Mouse (Mus musculus): Measurements from ENCODE around the gene Sash3. TPM values are rescaled to one million over a fixed set of nuclear protein-coding genes. Genes with fewer than 3 reads are reported as not detected.

The Sash3 gene
- polyA plus RNA-seq, 1 experiment, result 0.58 TPM

GRCm38 (mm10) chrX:48136935-48137334, 9.3 kb upstream of the Sash3 start:
- TF ChIP-seq GATA1 (IDR thresholded peaks at IDR 0.05; ENCODE audit: low read length), result no peak

GRCm38 (mm10) chrX:48138011-48138410, 8.2 kb upstream of the Sash3 start:
- no peak for TF ChIP-seq GATA1 (IDR thresholded peaks at IDR 0.05; ENCODE audit: low read length)

DNA sequence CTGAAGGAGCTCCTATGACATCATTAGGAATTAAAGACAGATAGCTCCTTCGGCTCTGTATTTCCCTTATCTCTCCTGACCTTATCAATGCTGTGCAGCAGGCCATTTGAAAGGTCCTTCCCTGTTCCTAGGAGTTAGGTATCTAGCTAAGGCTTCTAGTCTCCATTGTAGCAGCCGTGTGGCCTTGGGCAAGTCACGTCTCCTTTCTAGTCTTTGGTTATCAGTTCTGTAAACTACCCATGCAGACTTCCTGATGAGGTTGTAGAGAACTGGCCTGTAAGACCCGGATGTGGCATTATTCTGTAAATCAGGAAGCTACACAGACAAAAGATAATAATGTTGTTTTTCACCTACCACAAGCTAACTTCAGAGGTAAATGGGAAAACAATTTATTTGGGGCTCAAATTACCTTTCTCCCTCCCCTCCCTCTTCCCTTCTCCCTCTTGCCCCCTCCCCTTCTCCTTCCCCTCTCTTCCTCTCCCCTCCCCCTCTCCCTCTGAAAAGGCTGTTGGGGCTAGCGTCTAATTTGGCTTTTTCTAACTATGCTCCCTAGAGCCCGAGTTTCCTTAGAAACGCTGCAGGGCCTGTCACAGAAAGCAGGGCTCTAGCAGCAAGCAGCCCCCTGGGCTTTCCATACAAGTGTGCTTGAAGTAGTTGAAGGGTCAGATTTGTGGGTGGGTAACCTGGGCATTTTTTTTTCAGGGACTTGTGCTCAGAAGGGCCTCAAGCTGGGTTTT, 7.5 kb upstream of the Sash3 start:
- TF ChIP-seq GATA1 (IDR thresholded peaks at IDR 0.05; ENCODE audit: low read length), result peak; percentile 82

GRCm38 (mm10) chrX:48139368-48140285, 6.6 kb upstream of the Sash3 start:
- TF ChIP-seq GATA1 (IDR thresholded peaks at IDR 0.05; ENCODE audit: low read length), result no peak

DNA sequence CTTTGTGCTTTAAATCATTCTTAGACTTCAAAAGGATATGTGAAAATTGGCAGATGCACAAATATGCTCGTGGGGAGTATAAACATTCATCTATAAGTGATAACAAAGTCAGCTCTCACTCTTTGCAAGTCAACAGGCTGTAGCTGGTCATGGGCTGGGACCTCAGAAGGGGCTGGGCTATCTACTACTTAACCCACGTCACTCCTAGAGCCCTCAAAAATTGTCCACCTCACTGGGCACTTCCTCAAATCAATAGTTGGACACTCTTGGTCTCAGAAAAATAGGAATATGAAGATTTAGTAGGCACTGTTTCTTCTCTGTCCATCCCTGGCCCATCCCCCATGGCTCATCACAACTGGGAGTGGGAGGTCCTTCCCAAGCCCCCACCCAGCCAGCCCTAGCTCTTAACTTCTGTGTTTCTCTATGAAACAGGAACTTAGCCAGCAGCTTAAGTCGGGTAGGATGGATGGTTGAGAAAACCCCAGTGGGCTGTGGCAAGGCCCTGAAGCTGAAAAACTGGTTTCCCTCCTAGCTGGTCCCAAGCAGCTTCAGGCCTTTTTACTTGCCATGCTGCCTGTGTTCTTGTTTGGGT, 5.9 kb upstream of the Sash3 start:
- TF ChIP-seq GATA1 (IDR thresholded peaks at IDR 0.05; ENCODE audit: low read length), result no peak

- peak; percentile 25 for TF ChIP-seq GATA1 (IDR thresholded peaks at IDR 0.05; ENCODE audit: low read length)
Observed at GRCm38 (mm10) chrX:48141481-48141880, 4.8 kb upstream of the Sash3 start.

GRCm38 (mm10) chrX:48143415-48144335, 2.6 kb upstream of the Sash3 start:
- TF ChIP-seq GATA1 (IDR thresholded peaks at IDR 0.05; ENCODE audit: low read length), result no peak

DNA sequence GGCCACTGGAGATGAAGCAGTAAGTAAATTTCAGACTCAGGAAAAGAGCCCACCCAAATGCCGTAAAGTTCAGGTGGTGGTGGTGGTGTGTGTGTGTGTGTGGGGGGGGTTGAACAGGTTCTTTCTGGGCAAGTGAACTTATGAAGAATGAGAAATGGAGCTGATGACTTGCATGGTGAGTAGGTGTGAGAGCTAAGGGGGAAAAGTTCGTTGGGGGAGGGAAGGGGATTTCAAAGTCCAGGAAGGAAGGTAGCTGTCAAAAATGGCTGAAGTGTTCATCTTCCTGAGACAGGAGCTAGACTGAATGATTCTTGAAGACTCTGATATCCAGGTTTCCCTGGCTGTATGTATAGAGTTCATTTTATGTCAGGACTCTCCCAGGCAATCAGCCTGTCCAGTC, 990 bp downstream of the Sash3 start:
- no peak for TF ChIP-seq GATA1 (IDR thresholded peaks at IDR 0.05; ENCODE audit: low read length)

DNA sequence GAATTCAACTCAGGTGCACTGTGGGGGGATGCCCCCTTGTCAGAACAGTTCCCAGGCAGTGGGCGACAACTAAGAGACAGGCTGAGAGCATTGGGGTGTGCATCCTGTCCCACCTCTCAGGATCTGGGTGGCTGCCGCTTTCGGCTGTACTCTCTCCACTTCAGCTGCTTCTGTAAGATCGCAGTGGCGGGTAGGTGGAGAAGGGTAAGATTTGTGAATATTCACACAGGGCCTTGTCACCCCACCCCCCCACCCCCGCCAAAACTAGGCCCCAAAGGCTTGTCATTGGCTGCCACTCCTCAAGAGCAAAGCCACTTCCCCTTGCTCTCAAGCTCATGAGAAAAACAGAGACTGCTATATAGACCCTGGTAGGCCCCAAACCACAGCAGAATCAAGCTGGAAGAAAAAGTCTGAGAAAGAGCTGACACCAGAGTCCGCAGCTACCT, 1.5 kb downstream of the Sash3 start:
- no peak for TF ChIP-seq GATA1 (IDR thresholded peaks at IDR 0.05; ENCODE audit: low read length)

- no peak for TF ChIP-seq GATA1 (IDR thresholded peaks at IDR 0.05; ENCODE audit: low read length)
Observed at GRCm38 (mm10) chrX:48152106-48152505, 5.9 kb downstream of the Sash3 start.

DNA sequence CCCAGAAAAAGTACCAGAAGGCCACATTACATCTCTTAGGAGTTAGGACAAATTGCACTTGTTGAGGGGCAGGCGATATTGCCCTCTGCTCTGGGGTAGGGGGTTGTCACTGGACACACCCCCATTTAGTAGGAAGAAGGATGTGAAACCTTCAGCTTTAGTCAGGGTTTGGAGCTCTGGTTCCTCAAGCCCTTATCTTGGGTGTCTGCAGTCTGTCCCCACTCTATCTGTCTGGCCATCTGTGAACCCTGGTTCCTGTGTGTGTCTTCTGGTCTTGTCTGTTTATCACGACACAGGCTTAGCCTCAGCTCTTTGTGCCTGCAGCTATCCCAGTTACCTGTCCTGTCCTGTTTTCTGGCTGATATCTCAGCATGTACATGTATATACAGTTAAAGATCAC, 7.2 kb downstream of the Sash3 start:
- TF ChIP-seq GATA1 (IDR thresholded peaks at IDR 0.05; ENCODE audit: low read length), result peak; percentile 77

GRCm38 (mm10) chrX:48153949-48154348, 7.7 kb downstream of the Sash3 start:
- no peak for TF ChIP-seq GATA1 (IDR thresholded peaks at IDR 0.05; ENCODE audit: low read length)

- no peak for TF ChIP-seq GATA1 (IDR thresholded peaks at IDR 0.05; ENCODE audit: low read length)
Observed at GRCm38 (mm10) chrX:48155489-48155888, 9.3 kb downstream of the Sash3 start.

GRCm38 (mm10) chrX:48157396-48157795, 11.2 kb downstream of the Sash3 start:
- no peak for TF ChIP-seq GATA1 (IDR thresholded peaks at IDR 0.05; ENCODE audit: low read length)
